Mouse (Mus musculus) CD8-positive naive resting alpha-beta T cell, adult 2 months (primary cell): ENCODE measurements around the gene Tuba1a.

Source experiments
- DNase-seq, 2 experiments: peaks; one replicate each; pipeline ENCODE4 v3.0.0; 2022; ENCODE audit warnings: low read depth in 2 of 2, low spot score in 2 of 2

Gene Tuba1a

GRCm38 (mm10) chr15:98953401-98954356 is at the start of gene Tuba1a, which contains the start of gene Gm49450:
Gene Tuba1a, minus strand, starts transcription at chr15:98953703.
Gene Gm49450, minus strand, starts transcription at chr15:98953551.
- DNase-seq, result peak; percentile 95 to 96

- DNase-seq, result no peak
Observed at GRCm38 (mm10) chr15:99001451-99001931, 48.0 kb upstream of the Tuba1a start.

- peak; percentile 57 to 71 for DNase-seq
Observed at GRCm38 (mm10) chr15:99000535-99001283, 47.2 kb upstream of the Tuba1a start.

GRCm38 (mm10) chr15:98998775-98999157 is 45.3 kb upstream of the Tuba1a start:
- DNase-seq, result no peak

- DNase-seq, result no peak
Observed at GRCm38 (mm10) chr15:98997938-98998774, 44.7 kb upstream of the Tuba1a start.

- no peak for DNase-seq
Observed at GRCm38 (mm10) chr15:98996840-98997239, 43.3 kb upstream of the Tuba1a start.

GRCm38 (mm10) chr15:98994957-98995520 is 41.5 kb upstream of the Tuba1a start:
- no peak for DNase-seq

GRCm38 (mm10) chr15:98993865-98994264 is 40.4 kb upstream of the Tuba1a start:
- peak; percentile 82 to 84 for DNase-seq

GRCm38 (mm10) chr15:98993093-98993793 is 39.7 kb upstream of the Tuba1a start:
- peak; percentile 82 to 85 for DNase-seq

GRCm38 (mm10) chr15:98992086-98992912 is 38.8 kb upstream of the Tuba1a start:
- DNase-seq, result peak; percentile 29 to 65

GRCm38 (mm10) chr15:98991540-98992050 is 38.1 kb upstream of the Tuba1a start:
- DNase-seq, result no peak

- DNase-seq, result no peak
Observed at GRCm38 (mm10) chr15:98990669-98991539, 37.4 kb upstream of the Tuba1a start.

- DNase-seq, result no peak
Observed at GRCm38 (mm10) chr15:98989701-98990430, 36.4 kb upstream of the Tuba1a start.

- no peak for DNase-seq
Observed at GRCm38 (mm10) chr15:98988787-98989186, 35.3 kb upstream of the Tuba1a start.

GRCm38 (mm10) chr15:98987661-98988181 is 34.2 kb upstream of the Tuba1a start:
- no peak for DNase-seq

- DNase-seq, result no peak
Observed at GRCm38 (mm10) chr15:98987077-98987630, 33.7 kb upstream of the Tuba1a start.
